Mouse (Mus musculus): Measurements from ENCODE around the gene Tnik. TPM values are rescaled to one million over a fixed set of nuclear protein-coding genes. Genes with fewer than 3 reads are reported as not detected.

Gene Tnik
- polyA plus RNA-seq, 1 experiment from 2014 or later = 12.9 TPM

DNA sequence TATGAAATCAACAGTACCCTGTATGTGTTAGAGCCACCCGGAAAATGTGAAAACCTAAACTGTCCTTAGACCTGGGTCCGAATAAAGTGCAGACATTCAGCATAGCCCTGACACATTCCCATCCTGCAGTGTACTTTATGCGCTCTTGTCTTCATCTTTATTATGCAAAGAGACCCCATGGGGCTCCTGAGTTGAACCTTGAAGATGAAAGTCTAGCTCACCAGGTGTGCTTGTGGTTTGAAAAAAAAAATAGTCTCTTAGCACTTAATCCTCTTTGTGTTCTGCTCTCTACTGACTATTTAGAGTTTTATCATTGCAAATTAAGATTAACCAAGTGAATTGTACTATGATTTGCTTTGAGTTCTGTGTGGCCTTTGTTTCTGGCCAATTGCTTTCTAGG is 389.6 kb downstream of the Tnik start:
- Histone ChIP-seq H3K4me2 (replicated peaks) (no peak overlapping the region), H3K4me1 (no peaks in the 10 kb centered on the region), H3K9ac (no peak overlapping the region), H3K36me3 (0 out of 2 replicates have a peak, but pooled peaks cover 2% of the 10 kb centered on the region), H3K27ac (replicated peaks) (no peak overlapping the region), H3K4me3 (replicated peaks) (no peak overlapping the region), H3K9me3 (replicated peaks) (no peaks in the 10 kb centered on the region), H3K27me3 (no peaks in the 10 kb centered on the region)
- WGBS = 69% methylated on average over 3 of the region's 3 CpGs
- no peak for ATAC-seq (ENCODE audit: insufficient number of reproducible peaks, low FRiP score, low TSS enrichment, low read depth)

GRCm38 (mm10) chr3:28653043-28653442 is 390.0 kb downstream of the Tnik start:
- H3K4me2 ChIP-seq (replicated peaks) = no peak overlapping the region
- H3K36me3 ChIP-seq = 0 out of 2 replicates have a peak, but pooled peaks cover 2% of the 10 kb centered on the region
- no peaks in the 10 kb centered on the region for H3K4me1 ChIP-seq
- H3K9ac ChIP-seq = no peak overlapping the region
- no peak overlapping the region for H3K27ac ChIP-seq (replicated peaks)
- no peaks in the 10 kb centered on the region for H3K9me3 ChIP-seq (replicated peaks)
- WGBS = 80% methylated on average over 3 of the region's 3 CpGs
- H3K4me3 ChIP-seq (replicated peaks) = no peak overlapping the region
- no peak for ATAC-seq (ENCODE audit: insufficient number of reproducible peaks, low FRiP score, low TSS enrichment, low read depth)
- H3K27me3 ChIP-seq = no peaks in the 10 kb centered on the region

GRCm38 (mm10) chr3:28654740-28655139 is 391.7 kb downstream of the Tnik start:
- Histone ChIP-seq H3K36me3 (0 out of 2 replicates have a peak, but pooled peaks cover 2% of the 10 kb centered on the region), H3K9me3 (replicated peaks) (no peaks in the 10 kb centered on the region), H3K9ac (no peak overlapping the region), H3K27me3 (no peaks in the 10 kb centered on the region), H3K4me1 (no peaks in the 10 kb centered on the region), H3K4me2 (replicated peaks) (no peak overlapping the region), H3K27ac (replicated peaks) (no peak overlapping the region), H3K4me3 (replicated peaks) (no peak overlapping the region)
- no peak for ATAC-seq (ENCODE audit: insufficient number of reproducible peaks, low FRiP score, low TSS enrichment, low read depth)

DNA sequence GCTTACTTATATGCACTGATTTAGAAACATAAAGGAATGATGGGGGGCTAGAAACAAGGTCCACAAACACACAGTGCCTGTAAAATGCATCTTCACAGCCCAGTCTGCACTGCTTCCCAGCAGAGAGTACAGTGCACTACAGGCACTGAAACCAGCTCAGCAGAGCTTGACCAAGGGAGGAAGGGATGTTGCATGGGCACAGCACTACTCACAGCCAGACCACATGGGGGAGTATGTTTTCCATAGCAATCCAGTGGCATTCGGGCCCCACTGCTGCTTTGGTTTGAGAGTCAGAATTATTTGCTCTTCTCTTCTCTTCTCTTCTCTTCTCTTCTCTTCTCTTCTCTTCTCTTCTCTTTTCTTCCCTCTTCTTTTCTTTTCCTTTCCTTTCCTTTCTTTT is 395.3 kb downstream of the Tnik start:
- WGBS = 37% methylated on average over 1 of the region's 1 CpGs

GRCm38 (mm10) chr3:28680851-28681250 is 417.8 kb downstream of the Tnik start:
- Histone ChIP-seq H3K4me1 (no peaks in the 10 kb centered on the region), H3K9me3 (replicated peaks) (no peaks in the 10 kb centered on the region), H3K27ac (replicated peaks) (no peak overlapping the region), H3K36me3 (no peaks in the 10 kb centered on the region), H3K4me3 (replicated peaks) (no peak overlapping the region), H3K4me2 (replicated peaks) (no peak overlapping the region), H3K9ac (no peak overlapping the region), H3K27me3 (no peaks in the 10 kb centered on the region)
- no peak for ATAC-seq (ENCODE audit: insufficient number of reproducible peaks, low FRiP score, low TSS enrichment, low read depth)
- 66% methylated on average over 7 of the region's 7 CpGs for WGBS

More for the DNA sequence above, 395.3 kb downstream of the Tnik start:
- no peak overlapping the region for H3K27ac ChIP-seq (replicated peaks)
- no peak overlapping the region for H3K9ac ChIP-seq
- H3K4me3 ChIP-seq (replicated peaks) = no peak overlapping the region
- H3K4me1 ChIP-seq = no peaks in the 10 kb centered on the region
- ATAC-seq (ENCODE audit: insufficient number of reproducible peaks, low FRiP score, low TSS enrichment, low read depth) = no peak
- H3K27me3 ChIP-seq = no peaks in the 10 kb centered on the region
- no peak overlapping the region for H3K4me2 ChIP-seq (replicated peaks)
- H3K36me3 ChIP-seq = no peaks in the 10 kb centered on the region
- H3K9me3 ChIP-seq (replicated peaks) = no peaks in the 10 kb centered on the region

DNA sequence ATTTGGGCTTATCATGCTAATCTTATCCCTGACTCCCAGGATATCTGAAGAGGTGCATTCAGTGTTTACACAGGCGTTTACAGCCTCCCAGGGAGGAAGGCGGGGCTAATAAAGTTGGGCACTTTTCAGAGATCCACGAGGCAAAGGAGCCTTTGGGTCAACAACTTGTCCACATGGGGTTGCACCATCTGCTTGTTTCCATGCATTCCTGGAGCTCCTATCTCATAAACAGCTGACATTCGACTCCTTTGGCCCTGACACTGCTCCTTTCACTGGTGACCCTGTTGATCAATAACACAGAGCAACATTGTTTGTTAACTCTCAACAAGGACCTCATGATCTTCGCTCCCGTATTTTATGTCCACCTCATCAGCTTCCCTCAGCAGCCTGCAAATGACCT is 418.9 kb downstream of the Tnik start:
- no peak overlapping the region for H3K9ac ChIP-seq

GRCm38 (mm10) chr3:28682411-28682810 is 419.4 kb downstream of the Tnik start:
- Histone ChIP-seq H3K4me2 (replicated peaks) (no peak overlapping the region), H3K36me3 (no peaks in the 10 kb centered on the region), H3K9me3 (replicated peaks) (no peaks in the 10 kb centered on the region), H3K4me1 (no peaks in the 10 kb centered on the region), H3K9ac (no peak overlapping the region), H3K27me3 (no peaks in the 10 kb centered on the region), H3K27ac (replicated peaks) (no peak overlapping the region), H3K4me3 (replicated peaks) (no peak overlapping the region)
- no peak for ATAC-seq (ENCODE audit: insufficient number of reproducible peaks, low FRiP score, low TSS enrichment, low read depth)
- 70% methylated on average over 3 of the region's 3 CpGs for WGBS

More for the DNA sequence above, 418.9 kb downstream of the Tnik start:
- Histone ChIP-seq H3K9me3 (replicated peaks) (no peaks in the 10 kb centered on the region), H3K36me3 (no peaks in the 10 kb centered on the region), H3K4me3 (replicated peaks) (no peak overlapping the region), H3K4me1 (no peaks in the 10 kb centered on the region), H3K27me3 (no peaks in the 10 kb centered on the region), H3K4me2 (replicated peaks) (no peak overlapping the region), H3K27ac (replicated peaks) (no peak overlapping the region)
- ATAC-seq (ENCODE audit: insufficient number of reproducible peaks, low FRiP score, low TSS enrichment, low read depth) = no peak
- 30% methylated on average over 6 of the region's 6 CpGs for WGBS

DNA sequence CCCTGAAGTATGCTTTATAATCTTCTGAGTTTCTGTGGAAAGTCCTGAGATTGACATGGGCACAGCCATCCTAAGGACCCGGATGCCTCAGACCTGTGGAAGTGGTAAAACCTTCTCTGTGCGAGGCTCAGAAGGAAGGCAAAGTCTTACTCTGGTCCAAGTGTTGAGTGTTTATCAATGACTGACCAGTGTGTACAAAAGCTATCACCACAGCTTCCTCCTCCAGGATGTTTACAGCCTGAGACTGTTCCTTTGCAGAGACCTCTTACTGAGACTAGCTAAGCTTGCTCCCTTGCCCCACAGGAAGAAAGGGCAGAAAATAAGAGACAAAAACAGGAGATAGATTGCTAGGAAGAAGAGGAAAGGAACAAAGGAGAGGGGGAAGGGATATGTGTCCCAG is 422.5 kb downstream of the Tnik start:
- 89% methylated on average over 2 of the region's 2 CpGs for WGBS
- Histone ChIP-seq H3K4me3 (replicated peaks) (no peak overlapping the region), H3K4me1 (no peaks in the 10 kb centered on the region), H3K27me3 (no peaks in the 10 kb centered on the region), H3K9ac (no peak overlapping the region), H3K9me3 (replicated peaks) (no peaks in the 10 kb centered on the region), H3K36me3 (no peaks in the 10 kb centered on the region), H3K27ac (replicated peaks) (no peak overlapping the region), H3K4me2 (replicated peaks) (no peak overlapping the region)
- ATAC-seq (ENCODE audit: insufficient number of reproducible peaks, low FRiP score, low TSS enrichment, low read depth) = no peak

DNA sequence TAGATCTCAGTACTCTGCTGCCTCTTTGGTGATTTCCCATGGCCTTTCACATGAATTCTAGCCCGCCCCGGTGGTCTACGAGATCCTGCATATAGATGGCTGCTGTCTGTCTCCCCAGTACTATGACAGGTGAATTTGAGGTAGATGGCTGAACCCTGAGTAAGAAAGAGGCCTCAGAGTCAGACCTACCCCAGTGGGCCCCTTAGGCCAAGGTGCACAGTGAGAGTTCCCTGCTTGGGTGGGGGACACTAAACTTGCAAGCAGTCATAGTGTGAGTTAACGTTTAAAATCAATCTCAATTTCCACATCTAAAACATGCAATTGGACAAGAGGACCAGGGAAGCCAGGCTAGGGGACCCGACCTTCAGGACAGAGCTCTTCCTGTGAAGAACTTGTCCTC is 431.8 kb downstream of the Tnik start:
- WGBS = 89% methylated on average over 5 of the region's 5 CpGs
- Histone ChIP-seq H3K4me3 (replicated peaks) (no peak overlapping the region), H3K27ac (replicated peaks) (no peak overlapping the region), H3K27me3 (no peaks in the 10 kb centered on the region), H3K9ac (no peak overlapping the region), H3K4me1 (no peaks in the 10 kb centered on the region), H3K4me2 (replicated peaks) (no peak overlapping the region), H3K36me3 (no peaks in the 10 kb centered on the region), H3K9me3 (replicated peaks) (no peaks in the 10 kb centered on the region)
- no peak for ATAC-seq (ENCODE audit: insufficient number of reproducible peaks, low FRiP score, low TSS enrichment, low read depth)

- Histone ChIP-seq H3K36me3 (no peaks in the 10 kb centered on the region), H3K27ac (replicated peaks) (no peak overlapping the region), H3K4me1 (no peaks in the 10 kb centered on the region), H3K27me3 (no peaks in the 10 kb centered on the region), H3K4me2 (replicated peaks) (no peak overlapping the region), H3K9ac (no peak overlapping the region), H3K9me3 (replicated peaks) (no peaks in the 10 kb centered on the region), H3K4me3 (replicated peaks) (no peak overlapping the region)
- no peak for ATAC-seq (ENCODE audit: insufficient number of reproducible peaks, low FRiP score, low TSS enrichment, low read depth)
- 67% methylated on average over 13 of the region's 13 CpGs for WGBS
Measured at GRCm38 (mm10) chr3:28695608-28696007, 432.6 kb downstream of the Tnik start.

- Histone ChIP-seq H3K27me3 (no peaks in the 10 kb centered on the region), H3K27ac (replicated peaks) (no peak overlapping the region), H3K4me1 (no peaks in the 10 kb centered on the region), H3K9ac (no peak overlapping the region), H3K4me2 (replicated peaks) (no peak overlapping the region), H3K4me3 (replicated peaks) (no peak overlapping the region), H3K9me3 (replicated peaks) (no peaks in the 10 kb centered on the region), H3K36me3 (no peaks in the 10 kb centered on the region)
- 71% methylated on average over 10 of the region's 10 CpGs for WGBS
- no peak for ATAC-seq (ENCODE audit: insufficient number of reproducible peaks, low FRiP score, low TSS enrichment, low read depth)
Measured at GRCm38 (mm10) chr3:28696162-28696561, 433.1 kb downstream of the Tnik start.

- Histone ChIP-seq H3K27me3 (no peaks in the 10 kb centered on the region), H3K4me3 (replicated peaks) (no peak within 1 kb of the TSS), H3K4me2 (replicated peaks) (no peak within 1 kb of the TSS), H3K36me3 (no peaks in the 10 kb centered on the region), H3K4me1 (no peaks in the 10 kb centered on the region), H3K9ac (no peak within 1 kb of the TSS), H3K9me3 (replicated peaks) (no peaks in the 10 kb centered on the region), H3K27ac (replicated peaks) (no peak within 1 kb of the TSS)
- 78% methylated on average over 2 of the region's 2 CpGs for WGBS
- no peak for ATAC-seq (ENCODE audit: insufficient number of reproducible peaks, low FRiP score, low TSS enrichment, low read depth)
Measured at GRCm38 (mm10) chr3:28697797-28698196, 434.8 kb downstream of the Tnik start, which contains the start of gene Slc2a2. Slc2a2 (plus strand) TSS chr3:28697903.
